Mouse (Mus musculus) hindbrain, embryonic 16.5 days (tissue): Measurements from ENCODE around the gene Tsc22d4. TPM values are rescaled to one million over a fixed set of nuclear protein-coding genes. Genes with fewer than 3 reads are reported as not detected.
A peak's percentile ranks its signal among the peaks of the same experiment; 100 is the strongest.

Experiments used
- ATAC-seq: fragments of 200-750 bp; cut with Nextera tagmentation; 2 replicates; pipeline ENCODE4 v1.8.0; 2017; ENCODE audit warnings: moderate TSS enrichment, moderate library complexity
- H3K27ac ChIP-seq: fragments of 300-500 bp; sonication (generic); 2 replicates; pipeline ENCODE4 v1.5.1; 2014; ENCODE audit warnings: low read depth, mild to moderate bottlenecking, control low read depth, low read length, moderate library complexity
- H3K27me3 ChIP-seq: fragments of 300-500 bp; sonication (generic); replicated peaks from 2 replicates; pipeline ENCODE4 v1.6.1; 2014; ENCODE audit warnings: low read length; ENCODE audit not compliant: control insufficient read depth, insufficient read depth
- H3K36me3 ChIP-seq: fragments of 300-500 bp; sonication (generic); 2 replicates; pipeline ENCODE4 v1.6.1; 2014; ENCODE audit warnings: mild to moderate bottlenecking, low read length, moderate library complexity, mixed read lengths; ENCODE audit not compliant: control insufficient read depth, insufficient read depth
- H3K4me1 ChIP-seq: fragments of 300-500 bp; sonication (generic); 2 replicates; pipeline ENCODE4 v1.6.1; 2014; ENCODE audit warnings: low read depth, low read length; ENCODE audit not compliant: control insufficient read depth, insufficient read depth
- H3K4me2 ChIP-seq: fragments of 300-500 bp; sonication (generic); 2 replicates; pipeline ENCODE4 v1.6.1; 2014; ENCODE audit warnings: mild to moderate bottlenecking, low read length, control low read depth, moderate library complexity
- H3K4me3 ChIP-seq: fragments of 300-500 bp; sonication (generic); 2 replicates; pipeline ENCODE4 v1.5.1; 2014; ENCODE audit warnings: mild to moderate bottlenecking, low read length, control low read depth, moderate library complexity
- H3K9ac ChIP-seq: fragments of 300-500 bp; sonication (generic); 2 replicates; pipeline ENCODE4 v1.6.1; 2014; ENCODE audit warnings: low read depth, mild to moderate bottlenecking, control low read depth, low read length, moderate library complexity
- H3K9me3 ChIP-seq: fragments of 300-500 bp; sonication (generic); 2 replicates; pipeline ENCODE4 v1.6.1; 2014; ENCODE audit warnings: mild to moderate bottlenecking, low read length, moderate library complexity; ENCODE audit not compliant: control insufficient read depth
- WGBS: fragments of 180-500 bp; shearing (Covaris S2); extraction: QIAGEN DNeasy Blood & Tissue Kit; methylation state at CpG from one replicate; pipeline ENCODE4 v1.1.7; 2014; 5-methylcytosine and 5-hydroxymethylcytosine counted together
- polyA plus RNA-seq: library from polyadenylated mRNA; unstranded; fragments of >200 nt; fragmentation: Nextera tagmentation; extraction: Ambion mirVana; gene quantifications from 2 replicates; pipeline ENCODE4 v1.2.1, GENCODE M21; 2015

The Tsc22d4 gene
- polyA plus RNA-seq, 1 experiment from 2014 or later, result 150 TPM

- Histone ChIP-seq H3K4me1 (peaks cover 42% of the 10 kb centered on the region), H3K9ac (peak overlapping the region; percentile 40; the same call in 1 of the 2 replicates), H3K4me3 (peak overlapping the region; percentile 77), H3K4me2 (peak overlapping the region; percentile 73), H3K27ac (no peak overlapping the region), H3K36me3 (peaks cover 19% of the 10 kb centered on the region; the same call in 1 of the 2 replicates), H3K27me3 (no peaks in the 10 kb centered on the region), H3K9me3 (no peaks in the 10 kb centered on the region)
- WGBS, result 81% methylated on average over 13 of the region's 13 CpGs
- ATAC-seq, result no peak
These were observed 37.4 kb downstream of the Tsc22d4 start for GRCm38 (mm10) chr5:137782776-137783522.

GRCm38 (mm10) chr5:137783901-137784540 is 38.5 kb downstream of the Tsc22d4 start:
- Histone ChIP-seq H3K27me3 (no peaks in the 10 kb centered on the region), H3K4me3 (peak overlapping the region; percentile 77), H3K9ac (peak overlapping the region; percentile 2; the same call in 1 of the 2 replicates), H3K4me1 (peaks cover 45% of the 10 kb centered on the region), H3K27ac (no peak overlapping the region), H3K36me3 (peaks cover 19% of the 10 kb centered on the region; the same call in 1 of the 2 replicates), H3K9me3 (no peaks in the 10 kb centered on the region), H3K4me2 (peak overlapping the region; percentile 73)
- WGBS, result 68% methylated on average over 9 of the region's 9 CpGs
- ATAC-seq, result no peak

- H3K4me1 ChIP-seq, result peaks cover 44% of the 10 kb centered on the region
- no peak overlapping the region for H3K27ac ChIP-seq
- H3K9ac ChIP-seq, result peak overlapping the region; percentile 87
- H3K9me3 ChIP-seq, result no peaks in the 10 kb centered on the region
- ATAC-seq, result no peak
- H3K27me3 ChIP-seq, result no peaks in the 10 kb centered on the region
- peak overlapping the region; percentile 77 for H3K4me3 ChIP-seq
- H3K4me2 ChIP-seq, result peak overlapping the region; percentile 73
- 79% methylated on average over 14 of the region's 14 CpGs for WGBS
- peaks cover 19% of the 10 kb centered on the region; the same call in 1 of the 2 replicates for H3K36me3 ChIP-seq
These were observed 39.0 kb downstream of the Tsc22d4 start for GRCm38 (mm10) chr5:137784546-137784945.

GRCm38 (mm10) chr5:137785164-137786031 is 39.9 kb downstream of the Tsc22d4 start:
- H3K27ac ChIP-seq, result peak overlapping the region; percentile 99
- H3K4me3 ChIP-seq, result peak overlapping the region; percentile 77
- 2% methylated on average over 51 of the region's 62 CpGs for WGBS
- peak overlapping the region; percentile 73 for H3K4me2 ChIP-seq
- H3K27me3 ChIP-seq, result no peaks in the 10 kb centered on the region
- no peaks in the 10 kb centered on the region for H3K9me3 ChIP-seq
- ATAC-seq, result peak; percentile 12
- peaks cover 19% of the 10 kb centered on the region; the same call in 1 of the 2 replicates for H3K36me3 ChIP-seq
- H3K9ac ChIP-seq, result peak overlapping the region; percentile 87
- H3K4me1 ChIP-seq, result peaks cover 36% of the 10 kb centered on the region

- peak overlapping the region; percentile 87 for H3K9ac ChIP-seq
- ATAC-seq, result peak; percentile 88
- H3K4me3 ChIP-seq, result peak overlapping the region; percentile 77
- peak overlapping the region; percentile 73 for H3K4me2 ChIP-seq
- no peaks in the 10 kb centered on the region for H3K27me3 ChIP-seq
- no peaks in the 10 kb centered on the region for H3K9me3 ChIP-seq
- H3K36me3 ChIP-seq, result peaks cover 15% of the 10 kb centered on the region; the same call in 1 of the 2 replicates
- H3K4me1 ChIP-seq, result peaks cover 36% of the 10 kb centered on the region
- H3K27ac ChIP-seq, result peak overlapping the region; percentile 99
- under 1% methylated on average over 79 of the region's 79 CpGs for whole genome bisulfite sequencing
These were observed 40.8 kb downstream of the Tsc22d4 start for GRCm38 (mm10) chr5:137786109-137786942.

GRCm38 (mm10) chr5:137787151-137787928 is 41.8 kb downstream of the Tsc22d4 start, which contains the start of the genes Mepce and Zcwpw1:
Gene Mepce, minus strand, starts transcription at chr5:137787655.
Gene Zcwpw1, plus strand, starts transcription at chr5:137787798.
- WGBS, result under 1% methylated on average over 48 of the region's 48 CpGs
- peak; percentile 71 for ATAC-seq
- peak within 1 kb of the TSS; percentile 99 for H3K27ac ChIP-seq
- H3K4me3 ChIP-seq, result peak within 1 kb of the TSS; percentile 77
- peaks cover 34% of the 10 kb centered on the region for H3K4me1 ChIP-seq
- H3K27me3 ChIP-seq, result no peaks in the 10 kb centered on the region
- H3K9me3 ChIP-seq, result no peaks in the 10 kb centered on the region
- H3K9ac ChIP-seq, result peak within 1 kb of the TSS; percentile 87
- H3K36me3 ChIP-seq, result peaks cover 6% of the 10 kb centered on the region; the same call in 1 of the 2 replicates
- H3K4me2 ChIP-seq, result peak within 1 kb of the TSS; percentile 73

- Histone ChIP-seq H3K27me3 (no peaks in the 10 kb centered on the region), H3K4me3 (peak overlapping the region; percentile 77), H3K9me3 (no peaks in the 10 kb centered on the region), H3K4me2 (peak overlapping the region; percentile 63), H3K27ac (no peak overlapping the region), H3K9ac (no peak overlapping the region; the same call in 1 of the 2 replicates), H3K36me3 (no peaks in the 10 kb centered on the region), H3K4me1 (peaks cover 26% of the 10 kb centered on the region)
- 71% methylated on average over 24 of the region's 24 CpGs for WGBS
- ATAC-seq, result no peak
These were observed 42.6 kb downstream of the Tsc22d4 start for GRCm38 (mm10) chr5:137788171-137788570.
